Mouse (Mus musculus) bone marrow, adult 2 months (tissue): ENCODE measurements at regions not wholly inside any gene's neighbourhood (a gene's known extent, or its start where the extent isn't known, plus 50 kb on each side); places are given as distances from the start of the nearest gene placed in this dataset.

Experiments used
- CTCF ChIP-seq: fragments of 200-500 bp; IDR thresholded peaks from 2 replicates; pipeline ENCODE4 v1.5.1; 2011; ENCODE audit warnings: low read length, control low read depth; ENCODE audit not compliant: control insufficient read depth, insufficient read depth
- POLR2A ChIP-seq: fragments of 200-500 bp; IDR thresholded peaks from 2 replicates; pipeline ENCODE4 v1.6.1; 2011; ENCODE audit warnings: low read depth, mild to moderate bottlenecking, control low read depth, low read length, borderline replicate concordance; ENCODE audit not compliant: control insufficient read depth

DNA sequence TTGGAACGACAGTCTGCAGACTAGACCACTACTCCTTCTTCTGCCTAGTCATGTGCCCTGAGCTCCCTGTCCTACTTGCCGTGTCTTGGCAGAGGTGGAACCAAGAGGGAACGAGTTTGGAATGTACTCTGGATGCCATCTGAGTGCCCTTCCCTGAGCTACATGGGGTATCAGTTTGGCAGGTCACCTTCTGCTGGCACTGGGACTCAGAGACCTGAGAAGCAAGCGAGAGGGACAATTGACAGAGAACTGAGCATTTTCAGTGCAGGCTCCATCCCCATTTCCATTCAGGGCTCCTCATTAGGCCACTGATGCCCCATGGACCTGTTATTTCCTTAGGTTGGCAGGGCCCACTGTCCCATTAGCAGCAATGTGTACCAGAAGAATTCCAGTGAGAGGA is 61.5 kb upstream of the Zfp648 start:
- TF ChIP-seq POLR2A = no peak
- no peak for TF ChIP-seq CTCF
